Mouse (Mus musculus) Patski (cell line): ENCODE results near the gene Lrrc75a. TPM values are rescaled to one million over a fixed set of nuclear protein-coding genes. Genes with fewer than 3 reads are reported as not detected.

ENCODE experiments used
- ATAC-seq: fragments of 100-300 bp; one replicate; pipeline ENCODE4 v1.8.0; 2021
- CTCF ChIA-PET: fragments of 350-600 bp; sonication (Branson Sonifier 250); formaldehyde crosslinking; loops from one replicate; lab custom pipeline; 2022; ENCODE audit warnings: inconsistent platforms; lab: Charles Lee
- POLR2A ChIA-PET: fragments of 350-600 bp; sonication (Branson Sonifier 250); formaldehyde crosslinking; loops from one replicate; lab custom pipeline; 2022; ENCODE audit warnings: antibody characterized with exemption, inconsistent platforms; lab: Charles Lee
- DNase-seq: peaks from one replicate; pipeline ENCODE4 v3.0.0-alpha.2; 2011; ENCODE audit warnings: low read depth, low spot score
- H3K27me3 ChIP-seq: fragments of 371-371 bp; one replicate; pipeline ENCODE4 v1.5.1; 2021
- CTCF ChIP-seq: fragments of 100-300 bp; IDR thresholded peaks from one replicate; pipeline ENCODE4 v1.5.1; 2021
- in situ Hi-C: fragments of 300-500 bp; cut with MboI; formaldehyde crosslinking; loops from 3 replicates; pipeline ENCODE4 v1.11.1; 2018; ENCODE audit warnings: low pct_unique_long_range_greater_than_20kb, mixed read lengths
- polyA plus RNA-seq: library from polyadenylated mRNA; unstranded; gene quantifications from one replicate; pipeline ENCODE4 v1.2.3, GENCODE M21; 2021

Gene Lrrc75a
- polyA plus RNA-seq, 1 experiment from 2014 or later: 6.2 TPM

DNA sequence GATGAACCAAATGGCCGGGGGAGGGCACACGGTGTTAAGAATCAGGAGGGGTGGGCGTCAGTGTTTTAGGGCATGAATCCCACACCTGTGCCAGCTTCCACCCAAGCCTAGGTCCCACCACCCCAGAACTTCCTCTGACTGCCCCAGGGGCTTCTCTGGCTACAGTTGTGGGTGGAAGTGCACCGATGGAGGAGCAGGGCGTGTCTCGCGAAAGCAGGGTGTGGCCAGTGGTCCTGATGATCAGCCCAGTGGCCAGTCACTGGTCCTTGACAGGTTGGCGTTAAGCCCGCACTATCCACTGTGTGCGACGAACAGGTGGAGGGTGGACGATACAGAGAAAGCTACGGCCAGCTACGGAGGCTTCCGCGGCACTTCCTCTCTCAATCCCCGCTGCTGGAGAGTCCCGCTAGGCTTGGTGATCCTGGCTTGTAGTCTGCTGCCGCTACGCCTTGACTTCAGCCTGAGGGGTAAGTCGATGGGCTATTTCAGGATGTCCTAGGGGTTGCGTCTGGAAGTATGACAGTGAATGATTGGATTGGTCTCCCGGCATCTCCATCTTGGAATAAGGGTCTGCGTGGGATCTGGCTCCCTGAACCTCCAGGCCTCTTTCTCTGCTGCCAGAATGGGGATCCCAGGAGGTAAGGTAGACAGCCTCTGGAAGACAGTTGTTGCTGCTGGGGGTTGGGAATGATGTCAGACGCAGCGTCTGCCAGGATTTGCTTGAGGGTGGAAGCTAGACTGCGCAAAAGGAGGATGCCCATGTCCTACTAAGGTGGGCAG is 72.5 kb downstream of the Lrrc75a start:
- POLR2A ChIA-PET: no interaction called here
- ATAC-seq (no peak), DNase-seq (no peak)
- CTCF ChIA-PET: interaction anchor here (1.2 to 1.6 kb wide), 2 partner anchors 8 to 11 kb away, joined by 4 to 7 read pairs; no protein-coding TSS in a partner anchor
- in situ Hi-C loops: loop anchor here (25.0 kb wide), 1 partner anchor 639 kb away; the partner anchor contains the start of gene Akap10
- TF ChIP-seq CTCF: no peak
- H3K27me3 ChIP-seq: no peaks in the 10 kb centered on the region

GRCm38 (mm10) chr11:62575297-62575658 is 73.0 kb downstream of the Lrrc75a start:
- ChIA-PET POLR2A (no interaction called here), CTCF (interaction anchor here (0.7 to 1.6 kb wide), 5 partner anchors 8 to 21 kb away, joined by 3 to 7 read pairs (median 4); no protein-coding TSS in a partner anchor)
- in situ Hi-C loops: loop anchor here (25.0 kb wide), 1 partner anchor 638 kb away; the partner anchor contains the start of gene Akap10
- no peaks in the 10 kb centered on the region for H3K27me3 ChIP-seq
- DNase-seq: peak; percentile 12
- peak; percentile 90 for TF ChIP-seq CTCF
- peak; percentile 51 for ATAC-seq

DNA sequence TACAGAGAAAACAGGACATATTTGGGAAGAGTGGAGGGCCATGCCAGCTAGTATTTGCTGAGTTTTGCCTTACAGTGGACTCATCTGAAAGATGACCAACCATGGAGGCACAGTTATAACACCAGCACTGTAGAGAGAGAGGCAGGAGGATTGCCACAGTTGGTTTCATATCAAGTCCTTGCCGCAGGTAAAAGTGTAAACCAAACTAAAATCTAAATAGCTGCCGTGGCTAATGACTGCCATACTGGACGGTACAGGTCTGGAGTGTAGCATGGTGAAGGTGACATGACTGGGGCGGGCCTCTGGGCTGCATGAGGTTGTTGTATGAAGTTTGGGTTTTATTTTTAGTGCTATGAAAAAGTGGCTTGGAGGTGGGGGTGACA is 73.6 kb downstream of the Lrrc75a start:
- no peak for DNase-seq
- CTCF ChIA-PET: interaction anchor here (0.7 to 1.6 kb wide), 5 partner anchors 9 to 20 kb away, joined by 3 to 7 read pairs (median 3); no protein-coding TSS in a partner anchor
- no peak for TF ChIP-seq CTCF
- in situ Hi-C loops: loop anchor here (25.0 kb wide), 1 partner anchor 637 kb away; the partner anchor contains the start of gene Akap10
- no peak for ATAC-seq
- no peaks in the 10 kb centered on the region for H3K27me3 ChIP-seq
- POLR2A ChIA-PET: no interaction called here

GRCm38 (mm10) chr11:62573959-62574702 is 74.2 kb downstream of the Lrrc75a start, which contains the start of gene Trpv2:
Trpv2 (plus strand) TSS chr11:62574486.
- ATAC-seq: no peak

GRCm38 (mm10) chr11:62568300-62568699 is 80.0 kb downstream of the Lrrc75a start:
- no peak for TF ChIP-seq CTCF
- ATAC-seq: no peak
- DNase-seq: no peak
- H3K27me3 ChIP-seq: no peaks in the 10 kb centered on the region
- in situ Hi-C loops: no loop called here
- ChIA-PET POLR2A (interaction anchor here (0.6 kb wide), 1 partner anchor 108 kb away, joined by 5 read pairs; no protein-coding TSS in a partner anchor), CTCF (interaction anchor here (0.9 to 1.2 kb wide), 2 partner anchors 11 to 50 kb away, joined by 3 read pairs; no protein-coding TSS in a partner anchor)

More at GRCm38 (mm10) chr11:62573959-62574702, 74.2 kb downstream of the Lrrc75a start, which contains the start of gene Trpv2:
- POLR2A ChIA-PET: interaction anchor here (0.6 kb wide), 1 partner anchor 619 kb away, joined by 3 read pairs; no protein-coding TSS in a partner anchor
- in situ Hi-C loops: no loop called here
- no peaks in the 10 kb centered on the region for H3K27me3 ChIP-seq
- CTCF ChIA-PET: interaction anchor here (0.7 to 1.6 kb wide), 4 partner anchors 9 to 20 kb away, joined by 3 to 7 read pairs (median 5); no protein-coding TSS in a partner anchor
- no peak for TF ChIP-seq CTCF
- no peak for DNase-seq

- DNase-seq (no peak), ATAC-seq (no peak)
- TF ChIP-seq CTCF: no peak
- CTCF ChIA-PET: no interaction called here
- in situ Hi-C loops: no loop called here
- H3K27me3 ChIP-seq: no peaks in the 10 kb centered on the region
- POLR2A ChIA-PET: no interaction called here
Measured at GRCm38 (mm10) chr11:62566211-62566610, 82.1 kb downstream of the Lrrc75a start.

DNA sequence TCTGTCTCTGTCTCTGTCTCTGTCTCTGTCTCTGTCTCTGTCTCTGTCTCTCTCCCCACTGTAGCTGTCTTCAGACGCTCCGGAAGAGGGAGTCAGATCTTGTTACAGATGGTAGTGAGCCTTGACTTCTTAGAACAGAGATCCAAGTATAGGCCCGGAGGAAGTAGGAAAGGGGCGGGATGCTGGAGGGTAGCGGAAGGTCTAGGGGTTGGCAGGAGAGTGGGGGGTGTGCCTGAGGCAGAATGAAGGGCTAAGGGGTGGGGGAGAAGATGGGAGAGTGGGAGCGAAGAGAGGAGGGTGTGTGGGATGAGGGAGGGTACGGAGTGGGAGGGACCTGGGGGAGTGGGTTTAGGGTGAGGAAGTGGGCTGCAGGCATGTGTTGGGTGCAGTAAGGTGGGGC is 82.6 kb downstream of the Lrrc75a start:
- CTCF ChIA-PET: interaction anchor here (1.4 kb wide), 1 partner anchor 9 kb away, joined by 4 read pairs; no protein-coding TSS in a partner anchor
- no peak for TF ChIP-seq CTCF
- ATAC-seq: no peak
- in situ Hi-C loops: no loop called here
- no peaks in the 10 kb centered on the region for H3K27me3 ChIP-seq
- DNase-seq: no peak
- POLR2A ChIA-PET: no interaction called here

DNA sequence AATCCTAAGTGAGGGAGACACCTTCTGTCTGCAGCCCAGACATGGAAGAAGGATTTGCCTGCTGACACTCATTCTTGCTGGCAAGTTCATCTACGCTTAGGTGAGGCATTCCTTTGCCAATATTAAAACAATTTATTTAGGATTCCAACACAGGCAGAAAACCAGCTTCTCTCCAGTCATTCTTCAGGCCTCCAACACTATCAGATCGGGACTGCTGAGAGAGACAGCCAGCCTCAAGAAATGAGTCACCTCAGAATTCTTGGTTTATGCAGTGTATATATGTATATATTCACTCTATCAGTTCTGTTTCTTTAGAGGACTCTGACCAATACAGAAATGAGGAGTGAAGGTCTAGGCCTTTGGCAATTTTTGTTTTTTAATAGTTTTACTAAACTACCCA is 84.7 kb downstream of the Lrrc75a start:
- POLR2A ChIA-PET: no interaction called here

GRCm38 (mm10) chr11:62560463-62561016 is 87.8 kb downstream of the Lrrc75a start:
- in situ Hi-C loops: no loop called here
- no peak for ATAC-seq
- no peaks in the 10 kb centered on the region for H3K27me3 ChIP-seq
- ChIA-PET CTCF (no interaction called here), POLR2A (no interaction called here)
- DNase-seq: no peak
- TF ChIP-seq CTCF: no peak

More for the DNA sequence above, 84.7 kb downstream of the Lrrc75a start:
- in situ Hi-C loops: no loop called here
- DNase-seq (no peak), ATAC-seq (no peak)
- TF ChIP-seq CTCF: no peak
- CTCF ChIA-PET: no interaction called here
- no peaks in the 10 kb centered on the region for H3K27me3 ChIP-seq
